Mouse (Mus musculus) olfactory bulb, adult 2 months (tissue): ENCODE results near the gene Mesp1.
"Not testable (repeated sequence)": the region's sequence is repeated elsewhere in the genome, so short reads cannot be mapped to it uniquely, and the experiment has no call there.

Source experiments
- CTCF ChIP-seq: fragments of 200-500 bp; IDR thresholded peaks from 2 replicates; pipeline ENCODE4 v1.5.1; 2012; ENCODE audit warnings: low read depth, mild to moderate bottlenecking, low read length, moderate library complexity; ENCODE audit not compliant: insufficient read depth
- POLR2A ChIP-seq: fragments of 200-500 bp; IDR thresholded peaks from 2 replicates; pipeline ENCODE4 v1.6.1; 2012; ENCODE audit warnings: mild to moderate bottlenecking, low read depth, low read length, moderate library complexity; ENCODE audit not compliant: insufficient read depth

DNA sequence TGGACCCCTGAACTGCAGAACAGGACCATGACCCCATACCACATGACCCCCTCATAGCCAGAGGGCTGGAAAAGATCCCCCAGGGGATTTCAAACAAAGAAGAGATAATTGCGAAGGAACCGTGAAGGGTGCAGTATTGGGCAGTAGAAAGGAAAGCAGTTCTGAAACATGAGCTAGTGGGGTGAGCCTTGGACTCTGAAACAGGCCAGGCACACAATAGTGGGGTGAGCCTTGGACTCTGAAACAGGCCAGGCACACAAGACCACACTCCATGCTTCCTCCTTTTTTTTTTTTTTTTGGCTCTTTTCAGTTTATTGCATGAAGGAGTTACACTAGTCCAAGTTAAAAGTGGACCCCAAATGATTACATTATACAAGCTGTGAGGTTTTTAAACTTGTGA is 3.8 kb downstream of the Mesp1 start:
- TF ChIP-seq CTCF, POLR2A: not testable (repeated sequence)
